Comparison of ENCODE assay signal across 10 mouse cellular contexts in the genomic region with DNA sequence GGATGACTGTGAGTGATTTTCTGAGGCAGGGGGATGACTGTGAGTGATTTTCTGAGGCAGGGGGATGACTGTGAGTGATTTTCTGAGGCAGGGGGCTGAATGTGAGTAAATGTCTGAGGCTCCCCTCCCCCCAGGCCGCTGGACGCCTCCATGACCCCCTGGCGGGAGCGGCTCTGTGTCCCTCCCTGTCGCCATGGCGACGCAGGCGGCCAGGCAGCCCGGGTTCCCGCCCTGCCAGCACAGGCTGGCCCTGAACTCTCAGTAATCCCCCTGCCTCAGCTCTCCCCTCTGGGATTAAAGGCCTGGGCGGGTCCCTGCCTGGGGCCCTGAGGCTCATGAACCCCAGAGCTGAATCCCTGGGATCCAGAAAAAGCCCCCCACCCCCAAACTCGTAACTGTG. TPM values are rescaled to one million over a fixed set of nuclear protein-coding genes. Genes with fewer than 3 reads are reported as not detected.
DNase-seq lines count a peak whose midpoint lies in the region; ATAC-seq and TF ChIP-seq lines count a peak whose summit lies in the region.
"Not testable (repeated sequence)": the region's sequence is repeated elsewhere in the genome, so short reads cannot be mapped to it uniquely, and the experiment has no call there.
"Had no signal": no experiment of that assay in that cellular context is flagged by ENCODE, and none has a peak within 500 bp of the region (broad histone marks: within the 10 kb centered on the region; RNA-seq: fewer than 3 reads in every experiment).

No protein-coding gene starts in this region.

- not testable (repeated sequence) for H3K27me3 ChIP-seq in Patski

- POLR2A ChIA-PET in Patski (lab: Charles Lee) = not testable (repeated sequence)

- intact Hi-C loops in gastrocnemius, postnatal 14 days (cut with DNase I; ENCODE audit: low total_unique reads) = not testable (repeated sequence)

- peak; percentile 14 for ATAC-seq in Patski

- TF ChIP-seq CTCF in Patski (IDR thresholded peaks at IDR 0.05) = not testable (repeated sequence)

- DNase-seq in Patski (ENCODE audit: low read depth, low spot score) = not testable (repeated sequence)
- peak; percentile 34 for DNase-seq in cerebellum, adult 11-12 months
- peak; percentile 28 for DNase-seq in gastrocnemius, postnatal 14 days
- peak; percentile 26 for DNase-seq in kidney, adult 11 months
- peak; percentile 36 to 51 for DNase-seq in lung, postnatal 4 days
- DNase-seq in spleen, postnatal 10 days (ENCODE audit: low spot score in 2 of 2) = peak; percentile 23 to 25
- DNase-seq in thymus, postnatal 36 days = peak; percentile 25 to 52

- CTCF ChIA-PET in Patski (lab: Charles Lee) = not testable (repeated sequence)

- in situ Hi-C loops in Patski (cut with MboI; ENCODE audit: low pct_unique_long_range_greater_than_20kb) = not testable (repeated sequence)

RNA-seq across cellular contexts. Expression of a gene that starts 24.6 kb away (rescaled TPM):
- polyA plus RNA-seq in Patski (2021) = 0.03 TPM
- total RNA-seq in gastrocnemius, postnatal 14 days (2021) = under 1 TPM; 0.16 to 0.27 TPM
- total RNA-seq: MEL had no signal
- polyA plus RNA-seq: C2C12; limb, embryonic 15.5 days had no signal
